Mouse (Mus musculus) MEL (cell line): ENCODE results near the gene Asb16. TPM values are rescaled to one million over a fixed set of nuclear protein-coding genes. Genes with fewer than 3 reads are reported as not detected.

ENCODE experiments used
- DNase-seq: peaks from one replicate; pipeline ENCODE4 v3.0.0; 2011; ENCODE audit warnings: low read depth, low spot score
- H3K27ac ChIP-seq: 2 replicates; pipeline ENCODE4 v1.5.1; 2012; ENCODE audit warnings: low read depth, mild to moderate bottlenecking, control low read depth, low read length, moderate library complexity; ENCODE audit not compliant: control insufficient read depth
- H3K27me3 ChIP-seq, 2 experiments: fragments of 150-350 bp in 1 of 2; sonication (generic) in 1 of 2; 2 replicates each; pipeline ENCODE4 v1.6.1; 2012; ENCODE audit warnings: low read length in 2 of 2, mild to moderate bottlenecking in 2 of 2, improper control_type of control experiment in 1 of 2, moderate library complexity in 1 of 2; ENCODE audit not compliant: insufficient read depth in 2 of 2, control insufficient read depth in 1 of 2
- H3K36me3 ChIP-seq, 2 experiments: 2 replicates each; pipeline ENCODE4 v1.6.1; 2012 to 2014; ENCODE audit warnings: low read length in 2 of 2, improper control_type of control experiment in 1 of 2, inconsistent platforms in 1 of 2, mild to moderate bottlenecking in 1 of 2; ENCODE audit not compliant: insufficient read depth in 2 of 2, control insufficient read depth in 1 of 2
- H3K4me1 ChIP-seq, 2 experiments: fragments of 150-350 bp in 1 of 2; sonication (generic) in 1 of 2; 2 replicates each; pipeline ENCODE4 v1.6.1; 2012; ENCODE audit warnings: low read length in 2 of 2, improper control_type of control experiment in 1 of 2, mild to moderate bottlenecking in 1 of 2; ENCODE audit not compliant: insufficient read depth in 2 of 2, control insufficient read depth in 1 of 2
- H3K4me3 ChIP-seq, 2 experiments: fragments of 150-350 bp in 1 of 2; sonication (generic) in 1 of 2; 2 replicates each; pipeline ENCODE4 v1.5.1; 2012; ENCODE audit warnings: low read depth in 2 of 2, low read length in 2 of 2, mild to moderate bottlenecking in 2 of 2, moderate library complexity in 2 of 2, control low read depth in 1 of 2, improper control_type of control experiment in 1 of 2; ENCODE audit not compliant: control insufficient read depth in 1 of 2, insufficient read depth in 1 of 2
- H3K79me2 ChIP-seq: 2 replicates; pipeline ENCODE4 v1.6.1; 2012; ENCODE audit warnings: mild to moderate bottlenecking, low read length, moderate library complexity; ENCODE audit not compliant: control insufficient read depth, poor library complexity, insufficient read depth
- H3K9ac ChIP-seq: 2 replicates; pipeline ENCODE4 v1.6.1; 2012; ENCODE audit warnings: low read depth, mild to moderate bottlenecking, control low read depth, low read length, moderate library complexity; ENCODE audit not compliant: control insufficient read depth, poor library complexity, severe bottlenecking
- H3K9me3 ChIP-seq: fragments of 150-350 bp; sonication (generic); replicated peaks from 2 replicates; pipeline ENCODE4 v1.6.1; 2012; ENCODE audit warnings: mild to moderate bottlenecking, low read length, improper control_type of control experiment, moderate library complexity; ENCODE audit not compliant: insufficient read depth
- CHD1 ChIP-seq: IDR thresholded peaks from 2 replicates; pipeline ENCODE4 v1.6.1; 2012; ENCODE audit warnings: low read depth, mild to moderate bottlenecking, inconsistent platforms, low read length, improper control_type of control experiment
- CHD2 ChIP-seq: IDR thresholded peaks from 2 replicates; pipeline ENCODE4 v1.6.1; 2011; ENCODE audit warnings: low read length, improper control_type of control experiment
- CTCF ChIP-seq, 3 experiments: IDR thresholded peaks in 2 of 3; conservative IDR thresholded peaks in 1 of 3; 2 replicates each; pipeline ENCODE4 v1.5.1; 2011 to 2012; ENCODE audit warnings: low read length in 3 of 3, low read depth in 2 of 3, mild to moderate bottlenecking in 2 of 3, improper control_type of control experiment in 1 of 3, inconsistent platforms in 1 of 3, mixed read lengths in 1 of 3, moderate library complexity in 1 of 3; ENCODE audit not compliant: control insufficient read depth in 1 of 3, insufficient read depth in 1 of 3, poor library complexity in 1 of 3, severe bottlenecking in 1 of 3
- E2F4 ChIP-seq: IDR thresholded peaks from 2 replicates; pipeline ENCODE4 v1.6.1; 2011; ENCODE audit warnings: low read depth, low read length, improper control_type of control experiment, borderline replicate concordance
- ELF1 ChIP-seq: IDR thresholded peaks from 2 replicates; pipeline ENCODE4 v1.6.1; 2014; ENCODE audit warnings: low read depth, mild to moderate bottlenecking, inconsistent platforms, low read length, improper control_type of control experiment, moderate library complexity
- ETS1 ChIP-seq: IDR thresholded peaks from 2 replicates; pipeline ENCODE4 v1.6.1; 2012; ENCODE audit warnings: low read depth, mild to moderate bottlenecking, inconsistent platforms, low read length, improper control_type of control experiment, moderate library complexity
- GABPA ChIP-seq: IDR thresholded peaks from 2 replicates; pipeline ENCODE4 v1.6.1; 2012; ENCODE audit warnings: low read depth, mild to moderate bottlenecking, inconsistent platforms, low read length, improper control_type of control experiment, moderate library complexity
- GATA1 ChIP-seq: IDR thresholded peaks from 2 replicates; pipeline ENCODE4 v1.6.1; 2011; ENCODE audit warnings: low read depth, low read length, improper control_type of control experiment
- KAT2A ChIP-seq: conservative IDR thresholded peaks from 2 replicates; pipeline ENCODE4 v1.6.1; 2012; ENCODE audit warnings: low read depth, low read length, improper control_type of control experiment, inconsistent platforms
- MAX ChIP-seq: IDR thresholded peaks from 2 replicates; pipeline ENCODE4 v1.6.1; 2011; ENCODE audit warnings: low read length, improper control_type of control experiment
- MAZ ChIP-seq: IDR thresholded peaks from 2 replicates; pipeline ENCODE4 v1.6.1; 2012; ENCODE audit warnings: low read depth, mild to moderate bottlenecking, inconsistent platforms, low read length, improper control_type of control experiment
- MYB ChIP-seq: IDR thresholded peaks from 2 replicates; pipeline ENCODE4 v1.6.1; 2011; ENCODE audit warnings: mild to moderate bottlenecking, low read depth, low read length, improper control_type of control experiment
- NELFE ChIP-seq: IDR thresholded peaks from 2 replicates; pipeline ENCODE4 v1.6.1; 2011; ENCODE audit warnings: low read depth, low read length, improper control_type of control experiment
- NRF1 ChIP-seq: IDR thresholded peaks from 2 replicates; pipeline ENCODE4 v1.6.1; 2014; ENCODE audit warnings: low read depth, mild to moderate bottlenecking, inconsistent platforms, low read length, improper control_type of control experiment, moderate library complexity; ENCODE audit not compliant: poor library complexity, insufficient read depth, severe bottlenecking
- POLR2A ChIP-seq, 2 experiments: IDR thresholded peaks; 2 replicates each; pipeline ENCODE4 v1.6.1; 2011 to 2012; ENCODE audit warnings: low read length in 2 of 2, mild to moderate bottlenecking in 2 of 2, control low read depth in 1 of 2, improper control_type of control experiment in 1 of 2, low read depth in 1 of 2, moderate library complexity in 1 of 2; ENCODE audit not compliant: control insufficient read depth in 1 of 2, insufficient read depth in 1 of 2, poor library complexity in 1 of 2
- POLR2AphosphoS2 ChIP-seq: IDR thresholded peaks from 2 replicates; pipeline ENCODE4 v1.6.1; 2011; ENCODE audit warnings: low read length, improper control_type of control experiment
- POLR2AphosphoS5 ChIP-seq: IDR thresholded peaks from 2 replicates; pipeline ENCODE4 v1.6.1; 2012; ENCODE audit warnings: low read depth, borderline replicate concordance, mild to moderate bottlenecking, inconsistent platforms, low read length, moderate library complexity, mixed read lengths
- RAD21 ChIP-seq: IDR thresholded peaks from 2 replicates; pipeline ENCODE4 v1.6.1; 2011; ENCODE audit warnings: mild to moderate bottlenecking, low read depth, low read length, improper control_type of control experiment
- SIN3A ChIP-seq: IDR thresholded peaks from 2 replicates; pipeline ENCODE4 v1.6.1; 2012; ENCODE audit warnings: low read length, improper control_type of control experiment, inconsistent platforms
- TAL1 ChIP-seq: IDR thresholded peaks from 2 replicates; pipeline ENCODE4 v1.6.1; 2012; ENCODE audit warnings: mild to moderate bottlenecking, inconsistent platforms, low read length, moderate library complexity, mixed read lengths
- TCF12 ChIP-seq: IDR thresholded peaks from 2 replicates; pipeline ENCODE4 v1.6.1; 2014; ENCODE audit warnings: low read depth, mild to moderate bottlenecking, inconsistent platforms, low read length, improper control_type of control experiment, moderate library complexity
- UBTF ChIP-seq: IDR thresholded peaks from 2 replicates; pipeline ENCODE4 v1.6.1; 2012; ENCODE audit warnings: low read depth, mild to moderate bottlenecking, inconsistent platforms, low read length, improper control_type of control experiment, moderate library complexity, borderline replicate concordance; ENCODE audit not compliant: insufficient read depth
- USF1 ChIP-seq: IDR thresholded peaks from 2 replicates; pipeline ENCODE4 v1.6.1; 2014; ENCODE audit warnings: low read depth, mild to moderate bottlenecking, inconsistent platforms, low read length, improper control_type of control experiment, moderate library complexity
- ZKSCAN1 ChIP-seq: IDR thresholded peaks from 2 replicates; pipeline ENCODE4 v1.6.1; 2012; ENCODE audit warnings: low read depth, mild to moderate bottlenecking, inconsistent platforms, low read length, improper control_type of control experiment, moderate library complexity
- polyA plus RNA-seq, 2 experiments: library from polyadenylated mRNA; stranded (reverse) in 1 of 2; unstranded in 1 of 2; fragments of >175 nt in 1 of 2; fragments of >200 nt in 1 of 2; gene quantifications; 2 replicates each; pipeline versions ENCODE4 v1.2.1 to v1.2.4; 2012; ENCODE audit warnings: low replicate concordance in 2 of 2, low read depth in 1 of 2; ENCODE audit not compliant: insufficient read length in 2 of 2, insufficient read depth in 1 of 2, missing spikeins in 1 of 2
- total RNA-seq: library from RNA; depleted of rRNA; stranded (reverse); fragments of 300-350 nt; gene quantifications from 2 replicates; pipeline ENCODE4 v1.2.3, GENCODE M21; 2012

Gene Asb16
- total and polyA plus RNA-seq, 3 experiments = 4.4 to 8.5 TPM; not detected in 1

DNA sequence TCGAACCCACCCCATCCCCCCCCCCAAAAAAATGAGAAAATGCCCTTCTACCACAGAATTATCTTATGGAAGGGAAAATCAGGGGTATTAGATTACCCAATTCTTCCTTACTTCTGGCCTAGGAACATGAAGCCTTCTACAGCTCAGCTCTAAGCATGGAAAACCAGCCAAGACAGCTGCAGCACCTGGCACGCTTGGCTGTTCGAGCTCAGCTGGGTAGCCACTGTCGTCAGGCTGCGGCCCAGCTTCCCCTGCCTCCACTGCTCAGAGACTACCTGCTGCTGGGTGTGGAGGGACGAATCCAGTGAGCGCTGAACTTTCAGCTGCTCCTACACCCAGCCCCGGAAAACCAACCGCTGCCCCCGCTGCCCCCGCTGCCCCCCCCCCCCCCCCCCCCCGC, 9.2 kb downstream of the Asb16 start:
- Histone ChIP-seq H3K79me2 (peaks cover 7% of the 10 kb centered on the region), H3K36me3 (peaks cover 0 to 8% of the 10 kb centered on the region in 2 experiments; a peak in 2 of 4 replicates), H3K9me3 (no peaks in the 10 kb centered on the region), H3K4me3 (no peak overlapping the region), H3K9ac (no peak overlapping the region), H3K27ac (no peak overlapping the region), H3K27me3 (no peaks in the 10 kb centered on the region), H3K4me1 (peaks cover 8 to 12% of the 10 kb centered on the region in 2 experiments)
- TF ChIP-seq ETS1 = no peak
- TF ChIP-seq TCF12 = no peak
- TF ChIP-seq ELF1 = no peak
- no peak for TF ChIP-seq POLR2AphosphoS2
- TF ChIP-seq TAL1 = no peak
- TF ChIP-seq POLR2A (IDR thresholded peaks at IDR 0.05; ENCODE audit: control insufficient read depth in 1 of 2, insufficient read depth in 1 of 2, low read depth in 1 of 2, low read length in 2 of 2, poor library complexity in 1 of 2) = no peak
- TF ChIP-seq RAD21 = no peak
- no peak for TF ChIP-seq CHD1
- TF ChIP-seq UBTF = no peak
- TF ChIP-seq MAZ = no peak
- no peak for TF ChIP-seq GABPA
- TF ChIP-seq MYB = no peak
- no peak for TF ChIP-seq CTCF (IDR thresholded peaks at IDR 0.05 in 2 of 3, conservative IDR thresholded peaks at IDR 0.05 in 1 of 3; ENCODE audit: control insufficient read depth in 1 of 3, insufficient read depth in 1 of 3, low read depth in 2 of 3, low read length in 3 of 3, poor library complexity in 1 of 3, severe bottlenecking in 1 of 3)
- no peak for TF ChIP-seq ZKSCAN1
- no peak for TF ChIP-seq SIN3A
- DNase-seq = no peak

DNA sequence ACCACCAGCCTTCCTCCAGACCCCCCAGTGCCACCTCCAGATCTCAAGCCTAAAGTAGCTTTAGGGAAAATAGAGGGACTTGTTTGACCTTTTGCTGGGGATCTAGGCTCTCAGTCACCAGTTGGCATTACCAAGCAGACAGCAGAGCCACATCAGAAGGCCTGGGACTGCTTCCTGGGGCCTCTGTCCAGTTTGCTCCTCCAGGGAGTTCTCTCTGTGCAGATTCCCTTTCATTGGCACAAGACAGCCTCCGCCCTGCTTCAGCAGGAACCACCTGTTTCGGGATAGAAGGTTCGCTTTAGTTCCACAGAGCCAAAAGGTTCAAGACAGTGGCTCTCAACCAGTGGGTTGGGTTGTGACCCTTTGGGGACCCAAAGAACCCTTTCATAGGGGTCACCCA, 11.1 kb downstream of the Asb16 start:
- no peak for TF ChIP-seq GABPA
- no peak for TF ChIP-seq MAX
- TF ChIP-seq POLR2AphosphoS2 = no peak
- no peak for TF ChIP-seq E2F4
- TF ChIP-seq POLR2AphosphoS5 = no peak
- no peak for TF ChIP-seq GATA1
- no peak for TF ChIP-seq MYB
- no peak for TF ChIP-seq CHD2
- TF ChIP-seq NRF1 = no peak
- TF ChIP-seq USF1 = no peak
- TF ChIP-seq KAT2A = no peak
- TF ChIP-seq CTCF (IDR thresholded peaks at IDR 0.05 in 2 of 3, conservative IDR thresholded peaks at IDR 0.05 in 1 of 3; ENCODE audit: control insufficient read depth in 1 of 3, insufficient read depth in 1 of 3, low read depth in 2 of 3, low read length in 3 of 3, poor library complexity in 1 of 3, severe bottlenecking in 1 of 3) = no peak
- TF ChIP-seq NELFE = no peak
- Histone ChIP-seq H3K4me1 (peaks cover 8 to 15% of the 10 kb centered on the region in 2 experiments), H3K27me3 (no peaks in the 10 kb centered on the region), H3K9me3 (no peaks in the 10 kb centered on the region), H3K79me2 (peaks cover 7% of the 10 kb centered on the region), H3K27ac (no peak overlapping the region), H3K36me3 (peaks cover 0 to 10% of the 10 kb centered on the region in 2 experiments; a peak in 2 of 4 replicates), H3K4me3 (no peak overlapping the region), H3K9ac (no peak overlapping the region)
- DNase-seq = no peak
